Mouse (Mus musculus) midbrain, embryonic 16.5 days (tissue): ENCODE measurements at regions not wholly inside any gene's neighbourhood (a gene's known extent, or its start where the extent isn't known, plus 50 kb on each side); places are given as distances from the start of the nearest gene placed in this dataset.

ENCODE experiments used
- ATAC-seq: fragments of 200-750 bp; cut with Nextera tagmentation; 2 replicates; pipeline ENCODE4 v1.8.0; 2017; ENCODE audit warnings: moderate TSS enrichment
- H3K27ac ChIP-seq: fragments of 300-500 bp; sonication (generic); 2 replicates; pipeline ENCODE4 v1.5.1; 2014; ENCODE audit warnings: mild to moderate bottlenecking, low read length, mixed read lengths
- H3K27me3 ChIP-seq: fragments of 300-500 bp; sonication (generic); 2 replicates; pipeline ENCODE4 v1.6.1; 2014; ENCODE audit warnings: low read depth, low read length, mixed read lengths; ENCODE audit not compliant: control insufficient read depth, insufficient read depth
- H3K36me3 ChIP-seq: fragments of 300-500 bp; sonication (generic); 2 replicates; pipeline ENCODE4 v1.6.1; 2014; ENCODE audit warnings: mild to moderate bottlenecking, low read length, moderate library complexity, mixed read lengths; ENCODE audit not compliant: control insufficient read depth, insufficient read depth
- H3K4me1 ChIP-seq: fragments of 300-500 bp; sonication (generic); 2 replicates; pipeline ENCODE4 v1.6.1; 2014; ENCODE audit warnings: mild to moderate bottlenecking, low read length, mixed read lengths; ENCODE audit not compliant: control insufficient read depth, insufficient read depth
- H3K4me2 ChIP-seq: fragments of 300-500 bp; sonication (generic); 2 replicates; pipeline ENCODE4 v1.6.1; 2014; ENCODE audit warnings: mild to moderate bottlenecking, low read length, mixed read lengths
- H3K4me3 ChIP-seq: fragments of 300-500 bp; sonication (generic); 2 replicates; pipeline ENCODE4 v1.5.1; 2014; ENCODE audit warnings: low read depth, mild to moderate bottlenecking, low read length, moderate library complexity, mixed read lengths
- H3K9ac ChIP-seq: fragments of 300-500 bp; sonication (generic); 2 replicates; pipeline ENCODE4 v1.6.1; 2014; ENCODE audit warnings: low read depth, low read length, mixed read lengths
- H3K9me3 ChIP-seq: fragments of 300-500 bp; sonication (generic); replicated peaks from 2 replicates; pipeline ENCODE4 v1.6.1; 2014; ENCODE audit warnings: mild to moderate bottlenecking, low read length, mixed read lengths; ENCODE audit not compliant: control insufficient read depth, poor library complexity, severe bottlenecking
- WGBS: fragments of 180-500 bp; shearing (Covaris S2); extraction: QIAGEN DNeasy Blood & Tissue Kit; methylation state at CpG from one replicate; pipeline ENCODE4 v1.1.7; 2014; 5-methylcytosine and 5-hydroxymethylcytosine counted together

DNA sequence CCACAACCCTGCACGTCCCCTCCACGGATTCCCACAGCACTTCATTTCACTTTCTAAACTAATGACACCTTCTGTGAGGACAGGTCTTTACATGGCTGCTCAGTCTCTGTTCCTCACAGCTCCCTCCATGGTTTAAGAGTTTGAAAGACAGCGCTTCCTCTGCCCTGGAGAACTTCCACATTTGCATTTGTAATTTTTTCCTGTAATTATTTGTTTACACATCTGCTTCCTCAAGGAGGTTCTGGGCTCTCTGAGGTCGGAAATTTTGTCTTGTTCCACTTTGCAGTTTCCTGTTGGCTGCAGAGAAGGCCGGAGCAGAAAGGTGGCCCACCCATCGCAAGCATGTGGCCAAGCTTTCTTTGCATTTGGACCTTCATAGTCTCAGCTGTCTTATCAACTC is 118.8 kb upstream of the Marcks start:
- Histone ChIP-seq H3K9me3 (no peaks in the 10 kb centered on the region), H3K9ac (no peak overlapping the region), H3K4me1 (no peaks in the 10 kb centered on the region), H3K36me3 (no peaks in the 10 kb centered on the region), H3K27ac (no peak overlapping the region), H3K4me2 (no peak overlapping the region), H3K4me3 (no peak overlapping the region), H3K27me3 (no peaks in the 10 kb centered on the region)
- WGBS = 80% methylated on average over 6 of the region's 6 CpGs
- ATAC-seq = no peak

DNA sequence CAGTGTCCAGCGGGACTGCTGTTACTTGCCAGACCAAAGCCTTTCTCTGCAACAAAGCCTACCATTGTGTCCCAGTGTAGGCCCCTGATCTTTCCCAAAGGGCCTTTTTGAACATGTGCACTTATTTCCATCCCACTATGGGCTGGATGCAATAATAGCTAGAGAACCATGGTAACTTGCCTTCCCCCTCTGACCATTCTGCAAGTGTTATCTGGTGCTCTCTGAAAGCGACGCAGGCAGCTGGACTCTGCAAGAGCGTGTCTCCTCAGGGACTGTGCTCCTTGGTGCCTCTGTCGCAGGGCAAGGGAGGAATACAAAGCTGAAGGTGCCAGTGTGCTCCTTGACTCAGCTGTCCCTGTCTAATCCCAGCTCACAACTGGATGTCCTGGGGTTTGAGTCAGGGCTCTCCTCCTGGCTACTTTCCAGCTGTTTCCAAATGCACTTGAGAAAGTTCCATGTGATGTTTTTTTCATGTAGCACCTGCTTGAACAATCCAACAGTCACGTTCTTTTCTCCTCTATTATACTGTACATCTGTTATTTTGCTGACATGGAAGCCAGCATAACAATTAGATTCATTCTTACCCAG is 112.3 kb upstream of the Marcks start:
- peak; percentile 72 for ATAC-seq
- no peak overlapping the region for H3K4me2 ChIP-seq
- H3K36me3 ChIP-seq = no peaks in the 10 kb centered on the region
- peaks cover 6% of the 10 kb centered on the region; the same call in 1 of the 2 replicates for H3K4me1 ChIP-seq
- 25% methylated on average over 6 of the region's 6 CpGs for WGBS
- no peak overlapping the region for H3K27ac ChIP-seq
- H3K27me3 ChIP-seq = no peaks in the 10 kb centered on the region
- no peaks in the 10 kb centered on the region for H3K9me3 ChIP-seq
- H3K4me3 ChIP-seq = no peak overlapping the region
- no peak overlapping the region for H3K9ac ChIP-seq

DNA sequence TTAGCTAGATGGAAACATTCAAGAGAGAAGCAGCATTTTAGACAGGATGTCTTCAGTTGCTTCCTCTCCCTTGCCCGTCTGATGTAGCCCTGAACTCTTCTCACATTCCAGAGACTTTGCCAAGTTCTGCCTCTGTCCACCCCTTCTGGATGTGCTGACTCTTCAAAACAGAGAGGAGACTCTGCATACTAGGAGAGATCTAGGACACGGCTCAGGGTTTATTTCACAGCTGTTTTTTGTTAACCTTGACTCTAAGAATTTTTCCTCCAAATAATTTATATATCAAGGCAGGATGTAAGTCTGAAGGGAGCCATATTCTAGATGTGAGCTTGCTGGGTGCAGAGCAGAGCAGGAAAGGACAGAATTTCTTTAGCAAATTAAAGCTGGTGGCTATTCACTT is 111.4 kb upstream of the Marcks start:
- no peak overlapping the region for H3K4me3 ChIP-seq
- peaks cover 6% of the 10 kb centered on the region; the same call in 1 of the 2 replicates for H3K4me1 ChIP-seq
- H3K27me3 ChIP-seq = no peaks in the 10 kb centered on the region
- H3K27ac ChIP-seq = no peak overlapping the region
- no peak overlapping the region for H3K4me2 ChIP-seq
- H3K9ac ChIP-seq = no peak overlapping the region
- WGBS = 72% methylated on average over 2 of the region's 2 CpGs
- no peaks in the 10 kb centered on the region for H3K9me3 ChIP-seq
- no peak for ATAC-seq
- H3K36me3 ChIP-seq = no peaks in the 10 kb centered on the region

DNA sequence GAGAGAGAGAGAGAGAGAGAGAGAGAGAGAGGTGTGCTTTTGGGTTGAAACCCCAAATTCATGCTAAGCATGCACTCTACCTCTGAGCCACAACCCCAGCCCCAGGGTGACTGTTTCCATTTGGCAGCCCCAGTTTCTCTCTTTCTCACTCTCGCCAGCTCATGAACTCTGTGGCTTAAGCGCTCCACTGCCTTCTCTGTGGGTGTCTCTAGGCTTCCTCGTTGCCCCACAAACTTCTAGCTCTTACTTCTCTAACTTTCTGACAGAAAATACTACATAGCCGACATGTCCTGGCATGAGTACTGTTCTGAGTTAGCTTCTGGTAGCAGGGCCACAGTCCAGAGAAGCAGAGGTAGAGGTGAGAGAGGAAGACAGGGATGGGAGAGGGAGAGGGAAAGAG is 110.8 kb upstream of the Marcks start:
- peaks cover 6% of the 10 kb centered on the region; the same call in 1 of the 2 replicates for H3K4me1 ChIP-seq
- H3K27me3 ChIP-seq = no peaks in the 10 kb centered on the region
- H3K4me3 ChIP-seq = no peak overlapping the region
- no peak overlapping the region for H3K27ac ChIP-seq
- no peaks in the 10 kb centered on the region for H3K9me3 ChIP-seq
- 86% methylated on average over 4 of the region's 4 CpGs for WGBS
- H3K36me3 ChIP-seq = no peaks in the 10 kb centered on the region
- H3K4me2 ChIP-seq = no peak overlapping the region
- H3K9ac ChIP-seq = no peak overlapping the region
- ATAC-seq = no peak

DNA sequence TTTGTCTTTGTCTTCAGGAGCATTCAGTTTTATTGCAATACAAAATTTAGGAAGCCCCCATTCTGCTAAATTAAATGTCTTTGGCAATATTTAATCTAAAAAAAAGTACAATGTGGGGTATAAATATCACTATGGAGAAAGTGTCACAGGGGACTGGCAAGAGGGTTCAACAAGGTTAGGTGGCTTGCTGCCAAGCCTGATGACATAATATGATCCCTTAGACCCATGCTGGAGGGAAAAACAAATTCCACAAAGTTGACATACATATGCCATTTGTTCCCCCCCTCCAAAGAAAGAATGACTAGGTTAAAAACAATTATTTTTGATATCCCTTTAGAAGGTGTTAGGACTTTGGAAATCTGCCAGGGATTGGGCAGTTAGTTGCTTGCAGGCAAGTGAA is 108.4 kb upstream of the Marcks start:
- Histone ChIP-seq H3K4me1 (peaks cover 6% of the 10 kb centered on the region; the same call in 1 of the 2 replicates), H3K4me3 (no peak overlapping the region), H3K9me3 (no peaks in the 10 kb centered on the region), H3K27me3 (no peaks in the 10 kb centered on the region), H3K27ac (no peak overlapping the region), H3K4me2 (no peak overlapping the region), H3K9ac (no peak overlapping the region), H3K36me3 (no peaks in the 10 kb centered on the region)
- no peak for ATAC-seq

DNA sequence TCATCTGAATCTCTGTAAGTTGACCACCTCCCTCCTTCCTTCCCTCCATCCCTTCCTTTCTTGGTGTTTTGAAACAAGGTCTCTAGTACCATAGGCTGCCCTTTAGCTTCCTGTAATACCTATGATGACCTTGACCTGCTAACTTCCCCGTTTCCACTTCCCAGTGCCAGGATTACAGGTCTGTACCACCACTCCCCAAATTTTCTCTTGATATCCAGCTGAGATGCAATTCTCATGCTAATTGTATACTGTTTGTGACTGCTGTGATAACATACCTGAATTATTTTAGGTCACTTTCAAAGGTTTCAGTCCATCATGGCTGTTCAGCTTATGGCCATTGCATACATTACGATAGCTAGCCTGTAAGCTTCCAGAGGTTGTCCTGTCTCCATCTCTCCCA is 104.4 kb upstream of the Marcks start:
- H3K4me1 ChIP-seq = no peaks in the 10 kb centered on the region
- H3K9me3 ChIP-seq = no peaks in the 10 kb centered on the region
- no peak overlapping the region for H3K9ac ChIP-seq
- no peaks in the 10 kb centered on the region for H3K36me3 ChIP-seq
- no peak overlapping the region for H3K4me2 ChIP-seq
- no peak overlapping the region for H3K4me3 ChIP-seq
- H3K27me3 ChIP-seq = no peaks in the 10 kb centered on the region
- H3K27ac ChIP-seq = no peak overlapping the region
- no peak for ATAC-seq
- 85% methylated on average over 2 of the region's 2 CpGs for WGBS

DNA sequence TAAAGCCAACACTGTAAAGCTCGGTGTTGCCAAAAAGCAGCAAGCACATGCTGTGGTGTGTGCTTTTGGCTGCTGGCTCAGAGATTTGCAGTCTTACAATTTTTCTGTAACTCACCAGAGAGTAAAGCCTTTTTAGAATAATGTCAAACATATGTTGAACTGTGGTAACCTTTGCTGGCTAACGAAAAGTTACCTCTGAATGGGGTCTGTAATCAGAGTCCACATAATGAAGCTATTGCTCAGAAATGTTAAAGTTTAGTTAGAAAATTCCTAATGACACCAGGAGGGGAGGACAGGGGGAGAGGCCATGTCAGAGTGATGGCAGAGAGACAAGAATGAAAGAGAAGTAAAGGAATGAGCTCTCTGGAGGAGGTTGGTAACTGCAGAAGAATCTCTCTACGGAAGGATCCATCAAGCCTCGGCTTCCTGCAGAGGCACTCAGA is 103.1 kb upstream of the Marcks start:
- H3K9ac ChIP-seq = no peak overlapping the region
- 72% methylated on average over 4 of the region's 4 CpGs for WGBS
- H3K36me3 ChIP-seq = no peaks in the 10 kb centered on the region
- no peak overlapping the region for H3K4me2 ChIP-seq
- H3K27me3 ChIP-seq = no peaks in the 10 kb centered on the region
- H3K27ac ChIP-seq = no peak overlapping the region
- H3K4me1 ChIP-seq = no peaks in the 10 kb centered on the region
- H3K4me3 ChIP-seq = no peak overlapping the region
- no peak for ATAC-seq
- H3K9me3 ChIP-seq = no peaks in the 10 kb centered on the region

DNA sequence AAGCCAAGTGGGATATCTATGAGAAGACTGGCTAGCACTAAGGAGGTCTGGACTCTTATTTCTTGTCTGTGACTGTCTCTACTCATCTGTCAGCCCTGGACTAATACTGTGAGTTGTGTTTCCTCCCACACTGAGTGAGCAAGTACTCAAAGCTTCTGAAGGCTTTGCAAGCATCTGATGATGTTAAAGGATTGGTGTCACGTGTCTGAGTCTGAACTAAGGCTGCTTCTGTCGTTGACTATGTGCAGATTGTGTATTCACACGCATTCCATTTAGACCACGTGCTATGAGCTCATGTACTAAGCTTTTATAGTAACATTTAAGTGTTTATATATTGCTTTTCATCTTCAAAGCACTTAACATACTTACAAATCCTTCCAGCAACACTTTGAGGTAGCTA is 101.9 kb upstream of the Marcks start:
- H3K9ac ChIP-seq = no peak overlapping the region
- H3K27me3 ChIP-seq = no peaks in the 10 kb centered on the region
- H3K27ac ChIP-seq = no peak overlapping the region
- WGBS = 65% methylated on average over 4 of the region's 4 CpGs
- H3K9me3 ChIP-seq = no peaks in the 10 kb centered on the region
- H3K4me1 ChIP-seq = no peaks in the 10 kb centered on the region
- no peak for ATAC-seq
- no peak overlapping the region for H3K4me3 ChIP-seq
- H3K4me2 ChIP-seq = no peak overlapping the region
- H3K36me3 ChIP-seq = no peaks in the 10 kb centered on the region

DNA sequence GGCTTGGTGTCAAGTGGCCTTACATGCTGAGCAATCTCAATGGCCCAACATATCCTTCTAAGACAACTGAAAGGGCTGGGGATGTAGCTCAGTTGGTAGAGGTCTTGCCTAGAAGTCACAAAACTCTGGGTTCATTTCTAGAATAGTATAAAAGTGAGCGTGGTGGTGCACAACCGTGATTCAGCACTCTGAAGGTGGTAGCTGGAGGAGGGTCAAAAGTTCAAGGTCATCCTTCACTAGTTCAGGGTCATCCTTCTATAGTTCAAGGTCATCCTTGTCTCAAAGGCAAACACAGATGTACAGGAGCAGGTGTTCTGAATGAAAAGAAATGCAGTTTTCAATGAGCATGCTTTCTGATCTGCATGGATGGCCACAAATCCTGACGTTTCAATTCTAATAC is 101.5 kb upstream of the Marcks start:
- Histone ChIP-seq H3K27ac (no peak overlapping the region), H3K27me3 (no peaks in the 10 kb centered on the region), H3K9me3 (no peaks in the 10 kb centered on the region), H3K4me1 (no peaks in the 10 kb centered on the region), H3K36me3 (no peaks in the 10 kb centered on the region), H3K4me3 (no peak overlapping the region), H3K4me2 (no peak overlapping the region), H3K9ac (no peak overlapping the region)
- WGBS = 77% methylated on average over 3 of the region's 3 CpGs
- ATAC-seq = no peak
